ENCODE assay signal across 10 mouse cellular contexts in the genomic region with DNA sequence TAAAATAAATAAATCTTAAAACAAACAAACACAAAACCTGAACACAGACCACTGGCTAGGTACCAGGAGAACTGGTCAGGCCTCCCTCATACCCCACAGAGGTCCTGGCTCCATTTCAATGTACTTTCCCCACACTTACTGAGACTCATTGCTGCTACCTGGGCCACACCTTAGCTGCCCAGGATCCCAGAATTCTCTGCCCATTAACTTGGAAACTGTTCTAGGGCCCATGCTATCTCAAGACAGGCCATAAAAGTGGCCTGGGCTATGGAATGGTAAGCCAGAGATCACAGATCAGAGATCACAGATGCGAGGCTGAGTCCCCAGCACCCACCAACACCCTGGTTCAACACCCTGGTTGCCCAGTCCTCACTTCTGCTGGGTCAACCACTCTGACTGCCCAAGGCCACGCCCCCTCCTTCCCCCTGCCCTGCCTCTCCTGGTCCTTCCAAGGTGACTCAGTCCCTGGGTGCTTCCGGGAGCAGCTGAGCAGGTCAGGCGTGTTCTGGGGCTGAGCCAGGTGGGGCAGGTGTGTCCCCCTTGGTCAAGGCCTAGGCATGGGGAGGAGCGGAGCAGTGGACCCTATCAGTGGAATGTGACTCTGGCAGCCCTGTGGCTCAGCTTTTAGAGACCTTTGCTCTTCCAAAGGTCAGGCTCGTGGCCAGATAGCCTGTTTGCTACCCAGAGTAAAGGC. TPM values are rescaled to one million over a fixed set of nuclear protein-coding genes. Genes with fewer than 3 reads are reported as not detected.
DNase-seq lines count a peak whose midpoint lies in the region; ATAC-seq and TF ChIP-seq lines count a peak whose summit lies in the region.
"Had no signal": no experiment of that assay in that cellular context is flagged by ENCODE, and none has a peak within 500 bp of the region (broad histone marks: within the 10 kb centered on the region; RNA-seq: fewer than 3 reads in every experiment).

No protein-coding gene starts in this region.

- DNase-seq in midbrain, embryonic 11.5 days (ENCODE audit: low spot score, missing footprints): peak; percentile 39
- DNase-seq in midbrain, postnatal 0 days (ENCODE audit: low spot score): no peak
- peak; percentile 91 for DNase-seq in kidney, postnatal 10 days
- peak; percentile 72 for DNase-seq in lung, postnatal 0 days (ENCODE audit: low spot score)
- DNase-seq in forebrain, embryonic 10.5 days (ENCODE audit: extremely low spot score, low spot score): no peak
- no peak for DNase-seq in right cerebral cortex, adult 18-20 months
- DNase-seq: cerebellum, adult 2 months had no signal

- no peak overlapping the region for H3K4me2 ChIP-seq in midbrain, embryonic 11.5 days
- H3K4me2 ChIP-seq in midbrain, postnatal 0 days (ENCODE audit: low read depth, low read length, poor library complexity, severe bottlenecking): no peak overlapping the region
- no peak overlapping the region for H3K4me2 ChIP-seq in lung, postnatal 0 days (replicated peaks; ENCODE audit: low read depth, low read length)
- no peak overlapping the region for H3K4me2 ChIP-seq in neural tube, embryonic 15.5 days

- no peak overlapping the region for H3K9ac ChIP-seq in midbrain, embryonic 11.5 days (ENCODE audit: low read length)
- H3K9ac ChIP-seq in midbrain, postnatal 0 days (replicated peaks; ENCODE audit: low read length, poor library complexity, severe bottlenecking): no peak overlapping the region
- no peak overlapping the region for H3K9ac ChIP-seq in lung, postnatal 0 days (replicated peaks; ENCODE audit: low read depth)
- no peak overlapping the region for H3K9ac ChIP-seq in neural tube, embryonic 15.5 days (replicated peaks)

- H3K9me3 ChIP-seq in midbrain, embryonic 11.5 days (ENCODE audit: control insufficient read depth, low read length): no peaks in the 10 kb centered on the region
- no peaks in the 10 kb centered on the region for H3K9me3 ChIP-seq in midbrain, postnatal 0 days (ENCODE audit: low read length)
- H3K9me3 ChIP-seq in lung, postnatal 0 days (ENCODE audit: low read length): no peaks in the 10 kb centered on the region
- H3K9me3 ChIP-seq in neural tube, embryonic 15.5 days (replicated peaks): no peaks in the 10 kb centered on the region
- H3K9me3 ChIP-seq in forebrain, embryonic 10.5 days: no peaks in the 10 kb centered on the region

- TF ChIP-seq CTCF in midbrain, postnatal 0 days (IDR thresholded peaks at IDR 0.05): no peak
- no peak for TF ChIP-seq CTCF in lung, postnatal 0 days (IDR thresholded peaks at IDR 0.05)

- no peak for ATAC-seq in midbrain, embryonic 11.5 days (ENCODE audit: low FRiP score)
- no peak for ATAC-seq in midbrain, postnatal 0 days (ENCODE audit: low FRiP score)
- peak; percentile 87 for ATAC-seq in lung, postnatal 0 days
- ATAC-seq in neural tube, embryonic 15.5 days (ENCODE audit: low FRiP score): no peak

- no peak for TF ChIP-seq EP300 in lung, postnatal 0 days (IDR thresholded peaks at IDR 0.05)

- H3K4me1 ChIP-seq in midbrain, embryonic 11.5 days (ENCODE audit: control insufficient read depth, insufficient read depth, low read length): no peaks in the 10 kb centered on the region
- no peaks in the 10 kb centered on the region for H3K4me1 ChIP-seq in midbrain, postnatal 0 days (ENCODE audit: insufficient read depth, low read length)
- H3K4me1 ChIP-seq in lung, postnatal 0 days (ENCODE audit: insufficient read depth, low read depth, low read length): no peaks in the 10 kb centered on the region
- no peaks in the 10 kb centered on the region for H3K4me1 ChIP-seq in neural tube, embryonic 15.5 days
- no peaks in the 10 kb centered on the region for H3K4me1 ChIP-seq in forebrain, embryonic 10.5 days

- H3K36me3 ChIP-seq in midbrain, embryonic 11.5 days (ENCODE audit: control insufficient read depth, insufficient read depth, low read length): no peaks in the 10 kb centered on the region
- peaks cover 6% of the 10 kb centered on the region; the same call in 1 of the 2 replicates for H3K36me3 ChIP-seq in midbrain, postnatal 0 days (ENCODE audit: insufficient read depth, low read length)
- no peaks in the 10 kb centered on the region for H3K36me3 ChIP-seq in lung, postnatal 0 days (ENCODE audit: insufficient read depth, low read length)
- no peaks in the 10 kb centered on the region for H3K36me3 ChIP-seq in neural tube, embryonic 15.5 days
- H3K36me3 ChIP-seq in forebrain, embryonic 10.5 days (replicated peaks): no peaks in the 10 kb centered on the region

- no peaks in the 10 kb centered on the region for H3K27me3 ChIP-seq in midbrain, embryonic 11.5 days (ENCODE audit: control insufficient read depth, insufficient read depth, low read length)
- no peaks in the 10 kb centered on the region for H3K27me3 ChIP-seq in midbrain, postnatal 0 days (ENCODE audit: insufficient read depth, low read length)
- no peaks in the 10 kb centered on the region for H3K27me3 ChIP-seq in lung, postnatal 0 days (replicated peaks; ENCODE audit: insufficient read depth, low read length)
- H3K27me3 ChIP-seq in neural tube, embryonic 15.5 days (replicated peaks): no peaks in the 10 kb centered on the region
- H3K27me3 ChIP-seq in forebrain, embryonic 10.5 days (ENCODE audit: poor library complexity, severe bottlenecking): peaks cover 4% of the 10 kb centered on the region; the same call in 1 of the 2 replicates

- H3K27ac ChIP-seq in midbrain, embryonic 11.5 days (ENCODE audit: low read depth, low read length): no peak overlapping the region
- no peak overlapping the region for H3K27ac ChIP-seq in midbrain, postnatal 0 days (ENCODE audit: low read depth, low read length)
- no peak overlapping the region for H3K27ac ChIP-seq in lung, postnatal 0 days (ENCODE audit: low read length)
- H3K27ac ChIP-seq in neural tube, embryonic 15.5 days (replicated peaks): no peak overlapping the region
- H3K27ac ChIP-seq in forebrain, embryonic 10.5 days: no peak overlapping the region

- 83% methylated on average over 5 of the region's 6 CpGs for WGBS in midbrain, embryonic 11.5 days
- WGBS in midbrain, postnatal 0 days: 74% methylated on average over 6 of the region's 6 CpGs
- WGBS in lung, postnatal 0 days: 53% methylated on average over 6 of the region's 6 CpGs
- 84% methylated on average over 6 of the region's 6 CpGs for WGBS in neural tube, embryonic 15.5 days
- 87% methylated on average over 6 of the region's 6 CpGs for WGBS in forebrain, embryonic 10.5 days

- H3K4me3 ChIP-seq in midbrain, embryonic 11.5 days (ENCODE audit: low read depth, low read length): no peak overlapping the region
- H3K4me3 ChIP-seq in midbrain, postnatal 0 days (ENCODE audit: low read depth, low read length): no peak overlapping the region
- H3K4me3 ChIP-seq in lung, postnatal 0 days (ENCODE audit: low read depth, low read length): no peak overlapping the region
- H3K4me3 ChIP-seq in neural tube, embryonic 15.5 days (replicated peaks): no peak overlapping the region
- no peak overlapping the region for H3K4me3 ChIP-seq in forebrain, embryonic 10.5 days

RNA-seq across cellular contexts. Expression of a gene that starts 8.3 kb away (rescaled TPM):
- 2.4 TPM in 2 replicates for polyA plus RNA-seq in midbrain, embryonic 11.5 days (2014; fragmentation: Nextera tagmentation; extraction: Ambion mirVana)
- total RNA-seq in midbrain, postnatal 0 days (2014; rRNA removed): 234 and 253 TPM in 2 replicates
- polyA plus RNA-seq in midbrain, postnatal 0 days (2015; fragmentation: Nextera tagmentation; extraction: Ambion mirVana): 141 and 152 TPM in 2 replicates
- polyA plus RNA-seq in lung, postnatal 0 days (2015; fragmentation: Nextera tagmentation; extraction: Ambion mirVana): 3.6 and 4.1 TPM in 2 replicates
- 86.2 and 132 TPM in 2 replicates for polyA plus RNA-seq in neural tube, embryonic 15.5 days (2015; fragmentation: Nextera tagmentation; extraction: Ambion mirVana)
- polyA plus RNA-seq in forebrain, embryonic 10.5 days (2016; fragmentation: Nextera tagmentation; extraction: Ambion mirVana): 0.27 and 0.49 TPM in 2 replicates

RNA-seq across cellular contexts. Expression of a gene that starts 34.1 kb away (rescaled TPM):
- polyA plus RNA-seq in midbrain, embryonic 11.5 days (2014; fragmentation: Nextera tagmentation; extraction: Ambion mirVana): 124 and 133 TPM in 2 replicates
- total RNA-seq in midbrain, postnatal 0 days (2014; rRNA removed): 95.5 and 98.5 TPM in 2 replicates
- 79.4 and 90.0 TPM in 2 replicates for polyA plus RNA-seq in midbrain, postnatal 0 days (2015; fragmentation: Nextera tagmentation; extraction: Ambion mirVana)
- polyA plus RNA-seq in lung, postnatal 0 days (2015; fragmentation: Nextera tagmentation; extraction: Ambion mirVana): 60.5 and 61.6 TPM in 2 replicates
- polyA plus RNA-seq in neural tube, embryonic 15.5 days (2015; fragmentation: Nextera tagmentation; extraction: Ambion mirVana): 105 and 107 TPM in 2 replicates
- 119 and 120 TPM in 2 replicates for polyA plus RNA-seq in forebrain, embryonic 10.5 days (2016; fragmentation: Nextera tagmentation; extraction: Ambion mirVana)

RNA-seq across cellular contexts. Expression of a gene that starts 35.3 kb away (rescaled TPM):
- not detected in 2 replicates for polyA plus RNA-seq in midbrain, embryonic 11.5 days (2014; fragmentation: Nextera tagmentation; extraction: Ambion mirVana)
- not detected in 2 replicates for total RNA-seq in midbrain, postnatal 0 days (2014; rRNA removed)
- not detected in 2 replicates for polyA plus RNA-seq in midbrain, postnatal 0 days (2015; fragmentation: Nextera tagmentation; extraction: Ambion mirVana)
- polyA plus RNA-seq in lung, postnatal 0 days (2015; fragmentation: Nextera tagmentation; extraction: Ambion mirVana): not detected in 2 replicates
- polyA plus RNA-seq in neural tube, embryonic 15.5 days (2015; fragmentation: Nextera tagmentation; extraction: Ambion mirVana): 2.1 TPM in 1 of 2 replicates, not detected in the other
- not detected in 2 replicates for polyA plus RNA-seq in forebrain, embryonic 10.5 days (2016; fragmentation: Nextera tagmentation; extraction: Ambion mirVana)
- polyA plus RNA-seq: cerebellum, adult 2 months; heart, postnatal 0 days; neural tube, embryonic 11.5 days had no signal

Comparison
In these comparisons a context has a peak if more than half of its experiments do, and no peak if none do; other contexts are left out.
1. DNase-seq: peak in midbrain, embryonic 11.5 days (single experiment), kidney, postnatal 10 days (single experiment) and lung, postnatal 0 days (single experiment); none in midbrain, postnatal 0 days (single experiment), forebrain, embryonic 10.5 days (single experiment) and right cerebral cortex, adult 18-20 months (single experiment).
2. RNA of a gene that starts 8.3 kb away (polyA plus RNA-seq): 141 to 152 TPM in midbrain, postnatal 0 days and 86.2 to 132 TPM in neural tube, embryonic 15.5 days; 3.6 to 4.1 TPM in lung, postnatal 0 days, 2.4 TPM in midbrain, embryonic 11.5 days and 0.27 to 0.49 TPM in forebrain, embryonic 10.5 days; every median in the first group is over 10 times any median in the second.